Mouse (Mus musculus) heart, adult 11 months (tissue): ENCODE measurements around the gene C1ql1.
"Not testable (repeated sequence)": the region's sequence is repeated elsewhere in the genome, so short reads cannot be mapped to it uniquely, and the experiment has no call there.

Source experiments
- DNase-seq: peaks from one replicate; pipeline ENCODE4 v3.0.0; 2022

The C1ql1 gene

GRCm38 (mm10) chr11:102946265-102946991, at the start of gene C1ql1:
TSS of gene C1ql1 (minus strand) at chr11:102946688.
- peak; percentile 98 for DNase-seq

- peak; percentile 90 for DNase-seq
These were observed 48.5 kb upstream of the C1ql1 start for GRCm38 (mm10) chr11:102994952-102995351.

GRCm38 (mm10) chr11:102993420-102994029, 47.0 kb upstream of the C1ql1 start:
- DNase-seq, result no peak

- DNase-seq, result peak; percentile 92
These were observed 46.5 kb upstream of the C1ql1 start for GRCm38 (mm10) chr11:102992940-102993339.

GRCm38 (mm10) chr11:102991681-102992080, 45.2 kb upstream of the C1ql1 start:
- DNase-seq, result peak; percentile 86

GRCm38 (mm10) chr11:102990152-102990663, 43.7 kb upstream of the C1ql1 start:
- peak; percentile 91 for DNase-seq

- DNase-seq, result peak; percentile 86
These were observed 43.2 kb upstream of the C1ql1 start for GRCm38 (mm10) chr11:102989641-102990151.

- peak; percentile 79 for DNase-seq
These were observed 38.7 kb upstream of the C1ql1 start for GRCm38 (mm10) chr11:102985160-102985559.

- DNase-seq, result no peak
These were observed 38.1 kb upstream of the C1ql1 start for GRCm38 (mm10) chr11:102984615-102985014.

GRCm38 (mm10) chr11:102984086-102984485, 37.6 kb upstream of the C1ql1 start:
- DNase-seq, result no peak

GRCm38 (mm10) chr11:102981151-102981890, 34.8 kb upstream of the C1ql1 start:
- peak; percentile 79 for DNase-seq

- DNase-seq, result peak; percentile 93
These were observed 31.7 kb upstream of the C1ql1 start for GRCm38 (mm10) chr11:102978052-102978666.

GRCm38 (mm10) chr11:102975966-102976365, 29.5 kb upstream of the C1ql1 start:
- DNase-seq, result not testable (repeated sequence)

- DNase-seq, result no peak
These were observed 25.8 kb upstream of the C1ql1 start for GRCm38 (mm10) chr11:102972326-102972725.

GRCm38 (mm10) chr11:102971604-102972003, 25.1 kb upstream of the C1ql1 start:
- DNase-seq, result no peak

GRCm38 (mm10) chr11:102964547-102965091, 18.1 kb upstream of the C1ql1 start:
- no peak for DNase-seq

GRCm38 (mm10) chr11:102963855-102964546, 17.5 kb upstream of the C1ql1 start:
- no peak for DNase-seq

GRCm38 (mm10) chr11:102963246-102963854, 16.9 kb upstream of the C1ql1 start:
- no peak for DNase-seq

- DNase-seq, result no peak
These were observed 16.4 kb upstream of the C1ql1 start for GRCm38 (mm10) chr11:102962861-102963245.

GRCm38 (mm10) chr11:102961082-102961481, 14.6 kb upstream of the C1ql1 start:
- DNase-seq, result no peak

GRCm38 (mm10) chr11:102958870-102959269, 12.4 kb upstream of the C1ql1 start:
- DNase-seq, result no peak
